Comparison of ENCODE assay signal across 8 mouse cellular contexts in genomic region chr1:118389454-118390265, GRCm38 (mm10). TPM values are rescaled to one million over a fixed set of nuclear protein-coding genes. Genes with fewer than 3 reads are reported as not detected.
DNase-seq lines count a peak whose midpoint lies in the region; ATAC-seq and TF ChIP-seq lines count a peak whose summit lies in the region.

No protein-coding gene starts in this region.

- peak overlapping the region; percentile 97 for H3K9ac ChIP-seq in forebrain, embryonic 13.5 days
- peak overlapping the region; percentile 95 for H3K9ac ChIP-seq in liver, embryonic 12.5 days
- H3K9ac ChIP-seq in neural tube, embryonic 13.5 days: peak overlapping the region; percentile 97

- TF ChIP-seq POLR2A in lung, adult 2 months (IDR thresholded peaks at IDR 0.05; ENCODE audit: borderline replicate concordance, extremely low read depth, low read depth, low read length): peak; percentile 47; the same call in 1 of the 2 replicates

- peak overlapping the region; percentile 87 for H3K4me3 ChIP-seq in lung, adult 2 months (replicated peaks; ENCODE audit: extremely low read depth, low read depth, low read length)
- peak overlapping the region; percentile 96 for H3K4me3 ChIP-seq in forebrain, embryonic 13.5 days
- H3K4me3 ChIP-seq in liver, embryonic 12.5 days: peak overlapping the region; percentile 97
- H3K4me3 ChIP-seq in neural tube, embryonic 13.5 days: peak overlapping the region; percentile 98

- peak; percentile 59 for DNase-seq in lung, adult 2 months
- no peak for DNase-seq in lung, postnatal 4 days
- peak; percentile 28 for DNase-seq in brain, embryonic 18.5 days (ENCODE audit: low read depth, low spot score)
- DNase-seq in kidney, postnatal 10 days: peak; percentile 71
- peak; percentile 77 for DNase-seq in thymus, postnatal 14 days

- H3K9me3 ChIP-seq in forebrain, embryonic 13.5 days (replicated peaks): no peaks in the 10 kb centered on the region
- H3K9me3 ChIP-seq in liver, embryonic 12.5 days (replicated peaks): no peaks in the 10 kb centered on the region
- H3K9me3 ChIP-seq in neural tube, embryonic 13.5 days: no peaks in the 10 kb centered on the region

- peak overlapping the region; percentile 78 for H3K4me2 ChIP-seq in forebrain, embryonic 13.5 days
- H3K4me2 ChIP-seq in liver, embryonic 12.5 days: peak overlapping the region; percentile 85
- H3K4me2 ChIP-seq in neural tube, embryonic 13.5 days: peak overlapping the region; percentile 60

- peak; percentile 54 for ATAC-seq in forebrain, embryonic 13.5 days
- peak; percentile 31 for ATAC-seq in liver, embryonic 12.5 days
- peak; percentile 60 for ATAC-seq in neural tube, embryonic 13.5 days (ENCODE audit: low read depth)

- TF ChIP-seq CTCF in lung, adult 2 months (IDR thresholded peaks at IDR 0.05; ENCODE audit: insufficient read depth, low read length): no peak

- peaks cover 3% of the 10 kb centered on the region; the same call in 1 of the 2 replicates for H3K4me1 ChIP-seq in lung, adult 2 months (ENCODE audit: control insufficient read depth, insufficient read depth, low read length)
- peaks cover 25% of the 10 kb centered on the region for H3K4me1 ChIP-seq in forebrain, embryonic 13.5 days
- peaks cover 35% of the 10 kb centered on the region for H3K4me1 ChIP-seq in liver, embryonic 12.5 days
- peaks cover 40% of the 10 kb centered on the region for H3K4me1 ChIP-seq in neural tube, embryonic 13.5 days (replicated peaks)

- WGBS in lung, adult 2 months: under 1% methylated on average over 44 of the region's 44 CpGs
- WGBS in forebrain, embryonic 13.5 days: 1% methylated on average over 43 of the region's 44 CpGs
- WGBS in liver, embryonic 12.5 days (ENCODE audit: insufficient replicate concordance): under 1% methylated on average over 41 of the region's 44 CpGs
- WGBS in neural tube, embryonic 13.5 days: under 1% methylated on average over 44 of the region's 44 CpGs

- peaks cover 11% of the 10 kb centered on the region for H3K36me3 ChIP-seq in forebrain, embryonic 13.5 days (ENCODE audit: poor library complexity, severe bottlenecking)
- H3K36me3 ChIP-seq in liver, embryonic 12.5 days: peaks cover 13% of the 10 kb centered on the region
- peaks cover 15% of the 10 kb centered on the region for H3K36me3 ChIP-seq in neural tube, embryonic 13.5 days

- peak overlapping the region; percentile 95 for H3K27ac ChIP-seq in forebrain, embryonic 13.5 days
- peak overlapping the region; percentile 91 for H3K27ac ChIP-seq in liver, embryonic 12.5 days
- peak overlapping the region; percentile 97 for H3K27ac ChIP-seq in neural tube, embryonic 13.5 days (replicated peaks)

- H3K27me3 ChIP-seq in forebrain, embryonic 13.5 days: no peaks in the 10 kb centered on the region
- H3K27me3 ChIP-seq in liver, embryonic 12.5 days (replicated peaks): no peaks in the 10 kb centered on the region
- no peaks in the 10 kb centered on the region for H3K27me3 ChIP-seq in neural tube, embryonic 13.5 days

RNA-seq across cellular contexts. Expression of gene Clasp1, which starts 0.8 kb away (rescaled TPM):
- 17.9 and 21.5 TPM in 2 replicates for polyA plus RNA-seq in lung, adult 2 months (2012; rRNA removed)
- polyA plus RNA-seq in forebrain, embryonic 13.5 days (2015; fragmentation: Nextera tagmentation; extraction: Ambion mirVana): 118 and 137 TPM in 2 replicates
- polyA plus RNA-seq in liver, embryonic 12.5 days (2016; fragmentation: Nextera tagmentation; extraction: Ambion mirVana): 21.6 and 22.3 TPM in 2 replicates
- polyA plus RNA-seq in neural tube, embryonic 13.5 days (2015; fragmentation: Nextera tagmentation; extraction: Ambion mirVana): 103 and 107 TPM in 2 replicates

Comparison
In these comparisons a context has a peak if more than half of its experiments do, and no peak if none do; other contexts are left out.
1. DNase-seq: peak in lung, adult 2 months (single experiment), brain, embryonic 18.5 days (single experiment), kidney, postnatal 10 days (single experiment) and thymus, postnatal 14 days (single experiment); none in lung, postnatal 4 days (0 of 2).
2. Peak in every context shown above with its lines, with median percentiles within 50 percentile points of each other: H3K4me3 ChIP-seq, ATAC-seq, H3K27ac ChIP-seq, H3K4me2 ChIP-seq and H3K9ac ChIP-seq.